Mouse (Mus musculus): ENCODE data around the gene Adcy7.

DNA sequence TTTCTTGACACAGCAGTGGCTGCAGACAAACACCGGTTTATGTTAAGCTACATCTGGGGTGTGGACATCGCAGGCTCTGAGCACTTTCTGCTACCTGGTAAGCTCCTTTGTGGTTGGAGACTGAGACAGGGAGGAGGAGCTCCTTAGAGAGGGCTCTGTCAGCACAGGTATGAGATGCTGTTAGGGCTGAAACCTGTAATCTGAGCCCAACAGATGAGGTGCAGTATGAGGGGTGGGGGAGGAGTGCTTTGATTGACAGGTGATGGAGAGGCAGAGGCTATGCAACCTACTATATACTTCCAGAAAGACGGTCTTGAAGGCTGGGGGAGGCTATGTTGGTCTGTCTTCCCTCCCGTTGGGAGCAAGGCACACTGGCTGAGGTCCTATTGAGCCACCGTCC, 7.0 kb downstream of the Adcy7 start:
- TF ChIP-seq CTCF (IDR thresholded peaks at IDR 0.05; ENCODE audit: low read depth, low read length), result no peak
- no peak for TF ChIP-seq TAL1 (conservative IDR thresholded peaks at IDR 0.05; ENCODE audit: low read depth, low read length)
- no peak for TF ChIP-seq GATA1 (IDR thresholded peaks at IDR 0.05; ENCODE audit: borderline replicate concordance, low read length)
- no peak for TF ChIP-seq POLR2AphosphoS5 (IDR thresholded peaks at IDR 0.05; ENCODE audit: insufficient replicate concordance, low read depth, low read length)
